Comparison of ENCODE assay signal across 8 mouse cellular contexts in the genomic region with DNA sequence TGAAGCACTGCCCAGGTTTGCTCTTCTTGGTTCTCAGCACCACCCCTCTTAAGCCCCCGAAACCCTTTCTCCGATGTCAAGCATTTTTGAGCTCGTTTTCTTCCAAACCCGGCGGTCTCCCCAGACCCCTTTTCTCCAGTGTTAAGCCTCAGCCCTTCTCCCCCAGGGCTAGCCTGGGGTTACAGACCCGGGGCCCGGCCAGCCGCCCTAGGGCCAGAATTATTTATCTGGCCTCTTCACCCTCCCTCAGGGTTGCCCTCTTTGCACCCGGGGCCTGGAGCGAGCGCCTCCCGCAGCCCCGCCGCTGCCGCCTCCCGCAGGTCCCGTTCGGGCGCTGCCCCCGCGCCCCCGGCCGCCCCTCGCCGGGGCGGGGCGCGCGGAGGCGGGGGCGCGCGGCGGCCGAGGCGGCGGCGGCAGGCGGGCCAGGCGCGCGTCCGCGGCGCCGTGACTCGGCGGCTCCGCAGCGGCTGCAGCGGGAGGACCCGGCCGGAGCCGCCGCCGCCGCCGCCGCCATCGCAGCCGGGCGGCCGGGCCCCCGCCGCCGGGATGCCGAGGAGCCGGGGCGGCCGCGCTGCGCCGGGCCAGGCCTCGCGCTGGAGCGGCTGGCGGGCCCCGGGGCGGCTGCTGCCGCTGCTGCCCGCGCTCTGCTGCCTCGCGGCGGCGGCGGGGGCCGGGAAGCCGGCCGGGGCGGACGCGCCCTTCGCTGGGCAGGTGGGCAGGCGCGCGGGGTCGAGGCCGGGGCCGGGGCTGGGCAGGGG. TPM values are rescaled to one million over a fixed set of nuclear protein-coding genes. Genes with fewer than 3 reads are reported as not detected.
DNase-seq lines count a peak whose midpoint lies in the region; ATAC-seq and TF ChIP-seq lines count a peak whose summit lies in the region.

Gene Mmp24, plus strand, starts transcription at position 416 of the 758 bp plus-strand sequence.

- peak; percentile 54 for ATAC-seq in lung, postnatal 0 days
- peak; percentile 31; the same call in 1 of the 2 replicates for ATAC-seq in neural tube, embryonic 11.5 days (ENCODE audit: insufficient read depth, low FRiP score, low TSS enrichment)

- no peak for TF ChIP-seq EP300 in lung, postnatal 0 days (IDR thresholded peaks at IDR 0.05)

- H3K4me1 ChIP-seq in lung, postnatal 0 days (ENCODE audit: insufficient read depth, low read depth, low read length), result no peaks in the 10 kb centered on the region
- H3K4me1 ChIP-seq in neural tube, embryonic 11.5 days (ENCODE audit: control insufficient read depth, insufficient read depth, low read length), result peaks cover 5% of the 10 kb centered on the region; the same call in 1 of the 2 replicates

- peaks cover 27% of the 10 kb centered on the region for H3K27me3 ChIP-seq in lung, postnatal 0 days (replicated peaks; ENCODE audit: insufficient read depth, low read length)
- H3K27me3 ChIP-seq in neural tube, embryonic 11.5 days (ENCODE audit: control insufficient read depth, insufficient read depth, low read length), result peaks cover 20% of the 10 kb centered on the region

- no peaks in the 10 kb centered on the region for H3K36me3 ChIP-seq in lung, postnatal 0 days (ENCODE audit: insufficient read depth, low read length)
- H3K36me3 ChIP-seq in neural tube, embryonic 11.5 days (ENCODE audit: control insufficient read depth, insufficient read depth, low read length), result no peaks in the 10 kb centered on the region

- H3K4me2 ChIP-seq in lung, postnatal 0 days (replicated peaks; ENCODE audit: low read depth, low read length), result peak within 1 kb of the TSS; percentile 95
- peak within 1 kb of the TSS; percentile 87 for H3K4me2 ChIP-seq in neural tube, embryonic 11.5 days (ENCODE audit: low read depth)

- no peaks in the 10 kb centered on the region for H3K9me3 ChIP-seq in lung, postnatal 0 days (ENCODE audit: low read length)
- no peaks in the 10 kb centered on the region for H3K9me3 ChIP-seq in neural tube, embryonic 11.5 days (ENCODE audit: control insufficient read depth, low read length)

- DNase-seq in cerebellum, postnatal 10 days, result peak; percentile 66 to 67
- DNase-seq in cerebellum, adult 9-10 months, result no peak
- DNase-seq in lung, postnatal 0 days (ENCODE audit: low spot score), result no peak
- no peak for DNase-seq in lung, postnatal 10 days
- DNase-seq in left cerebral cortex, postnatal 10 days (ENCODE audit: extremely low spot score in 1 of 2, low spot score in 2 of 2), result peak in 1 of 2 experiments; percentile 30
- DNase-seq in neural tube, embryonic 11.5 days (ENCODE audit: low spot score), result no peak
- DNase-seq in adrenal gland, adult (ENCODE audit: inconsistent age in 2 of 2, low spot score in 1 of 2), result no peak
- no peak for DNase-seq in spleen, postnatal 36 days (ENCODE audit: low spot score in 2 of 2)

- no peak within 1 kb of the TSS for H3K9ac ChIP-seq in lung, postnatal 0 days (replicated peaks; ENCODE audit: low read depth)
- peak within 1 kb of the TSS; percentile 76 for H3K9ac ChIP-seq in neural tube, embryonic 11.5 days (ENCODE audit: low read length)

- no peak for TF ChIP-seq CTCF in lung, postnatal 0 days (IDR thresholded peaks at IDR 0.05)

- intact Hi-C loops in left cerebral cortex, postnatal 10 days (cut with DNase I), result no loop called here

- 6% methylated on average over 35 of the region's 100 CpGs for WGBS in lung, postnatal 0 days
- 3% methylated on average over 35 of the region's 100 CpGs for WGBS in neural tube, embryonic 11.5 days

- H3K4me3 ChIP-seq in lung, postnatal 0 days (ENCODE audit: low read depth, low read length), result peak within 1 kb of the TSS; percentile 45
- H3K4me3 ChIP-seq in neural tube, embryonic 11.5 days (ENCODE audit: low read depth, low read length), result peak within 1 kb of the TSS; percentile 66

- no peak within 1 kb of the TSS for H3K27ac ChIP-seq in lung, postnatal 0 days (ENCODE audit: low read length)
- peak within 1 kb of the TSS; percentile 72; the same call in 1 of the 2 replicates for H3K27ac ChIP-seq in neural tube, embryonic 11.5 days (ENCODE audit: low read depth, low read length)

RNA-seq across cellular contexts. Expression of gene Mmp24, which starts in this region (rescaled TPM):
- polyA plus RNA-seq in lung, postnatal 0 days (2015; fragmentation: Nextera tagmentation; extraction: Ambion mirVana), result 0.05 and 0.11 TPM in 2 replicates
- total RNA-seq in left cerebral cortex, postnatal 10 days (2021), result 10 to 100 TPM; 63.7 to 75.3 TPM
- polyA plus RNA-seq in neural tube, embryonic 11.5 days (2014; fragmentation: Nextera tagmentation; extraction: Ambion mirVana), result 4.3 and 5.7 TPM in 2 replicates

Comparison
In these comparisons a context has a peak if more than half of its experiments do, and no peak if none do; other contexts are left out.
1. DNase-seq: peak in cerebellum, postnatal 10 days (2 of 2); none in cerebellum, adult 9-10 months (single experiment), lung, postnatal 0 days (single experiment), lung, postnatal 10 days (single experiment), neural tube, embryonic 11.5 days (single experiment), adrenal gland, adult (0 of 2) and spleen, postnatal 36 days (0 of 2).
2. Peak in ATAC-seq, H3K4me3 ChIP-seq and H3K4me2 ChIP-seq in lung, postnatal 0 days; RNA of the gene not detected or under 1 TPM.